Mouse (Mus musculus): ENCODE results near the gene Cd52. TPM values are rescaled to one million over a fixed set of nuclear protein-coding genes. Genes with fewer than 3 reads are reported as not detected.

Gene Cd52
- polyA plus RNA-seq, 1 experiment, result 307 TPM

DNA sequence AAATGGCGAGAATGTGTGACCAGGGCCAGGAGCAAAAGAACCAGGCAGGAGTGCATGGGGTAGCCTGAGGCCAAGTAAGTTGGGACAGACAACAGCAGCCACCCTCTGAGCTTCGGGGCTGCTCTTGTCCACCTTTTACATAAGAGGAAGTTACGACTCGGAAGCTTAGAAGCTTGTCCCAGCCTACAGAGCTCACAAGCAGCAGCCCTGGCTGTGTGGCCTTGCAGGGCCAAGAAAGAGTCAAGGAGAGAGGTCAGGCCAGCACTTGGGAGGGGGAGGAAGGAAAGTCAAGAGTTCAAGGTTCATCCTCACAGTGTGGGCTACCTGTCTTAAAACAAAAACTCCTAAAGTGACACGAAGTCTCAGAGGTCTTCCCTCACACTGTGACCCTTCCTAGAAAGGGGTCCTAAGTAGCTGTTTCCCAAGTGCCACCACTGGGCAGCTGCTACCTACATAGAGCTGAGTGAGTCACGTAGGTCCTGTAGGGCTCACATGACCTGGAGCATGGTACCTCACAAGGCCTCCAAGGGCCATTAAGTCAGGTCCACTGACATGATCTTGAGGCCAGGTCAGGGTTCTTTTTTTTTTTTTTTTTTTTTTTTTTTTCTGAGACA lies 25.4 kb upstream of the Cd52 start:
- peaks cover 46% of the 10 kb centered on the region for H3K36me3 ChIP-seq (replicated peaks; ENCODE audit: low read length)
- H3K4me1 ChIP-seq, result peaks cover 100% of the 10 kb centered on the region
- peak overlapping the region; percentile 53 for H3K4me3 ChIP-seq (replicated peaks)
- H3K9me3 ChIP-seq, result no peaks in the 10 kb centered on the region
- TF ChIP-seq FLI1 (IDR thresholded peaks at IDR 0.05; ENCODE audit: low read length) (no peak), GATA1 (IDR thresholded peaks at IDR 0.05; ENCODE audit: borderline replicate concordance, low read length) (no peak)
- H3K27me3 ChIP-seq (replicated peaks), result no peaks in the 10 kb centered on the region

DNA sequence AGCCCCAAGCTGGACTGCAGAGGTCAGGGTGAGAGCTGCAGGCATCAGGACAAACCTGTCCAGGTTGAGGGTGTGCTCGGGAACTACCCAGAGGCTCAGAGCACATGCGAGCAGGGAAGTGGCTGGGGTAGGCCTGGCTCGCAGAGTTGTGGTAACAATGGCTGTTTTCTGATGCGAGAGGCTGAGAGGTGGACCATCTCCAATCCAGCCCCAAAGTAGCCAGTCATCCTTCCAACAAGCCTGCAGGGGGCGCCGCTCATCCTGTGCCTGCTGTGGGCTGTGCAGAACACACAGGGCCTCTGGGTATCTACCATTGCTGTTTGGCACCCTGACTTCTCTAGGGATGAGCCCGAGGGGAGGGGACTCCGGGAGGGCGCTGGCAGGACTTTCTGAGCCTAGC lies 24.8 kb upstream of the Cd52 start:
- TF ChIP-seq GATA1 (IDR thresholded peaks at IDR 0.05; ENCODE audit: borderline replicate concordance, low read length) (no peak), FLI1 (IDR thresholded peaks at IDR 0.05; ENCODE audit: low read length) (no peak)

DNA sequence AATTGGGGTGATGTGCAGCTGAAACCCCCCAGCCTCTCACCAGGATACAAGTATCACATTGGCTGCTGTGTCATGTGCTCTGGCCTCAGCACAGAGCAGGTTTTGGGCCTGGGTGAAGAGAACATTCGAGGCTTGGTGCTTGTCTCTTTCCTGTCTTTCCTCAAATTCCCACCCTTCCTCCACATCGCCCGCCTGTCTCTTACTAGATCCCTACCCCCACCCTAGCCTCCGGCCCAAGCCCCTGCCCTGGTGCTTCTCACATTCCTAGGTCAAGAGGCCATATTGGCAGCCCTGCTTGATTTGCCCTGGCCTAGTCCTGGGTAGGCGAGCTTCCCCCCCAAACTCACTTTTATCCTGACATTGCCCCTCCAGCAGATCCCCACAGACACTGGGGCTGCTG lies 24.2 kb upstream of the Cd52 start:
- peak overlapping the region; percentile 69 for H3K4me3 ChIP-seq (replicated peaks)
- H3K4me1 ChIP-seq, result peaks cover 100% of the 10 kb centered on the region
- no peaks in the 10 kb centered on the region for H3K27me3 ChIP-seq (replicated peaks)
- H3K36me3 ChIP-seq (replicated peaks; ENCODE audit: low read length), result peaks cover 42% of the 10 kb centered on the region
- TF ChIP-seq GATA1 (IDR thresholded peaks at IDR 0.05; ENCODE audit: borderline replicate concordance, low read length) (no peak), FLI1 (IDR thresholded peaks at IDR 0.05; ENCODE audit: low read length) (no peak)
- no peaks in the 10 kb centered on the region for H3K9me3 ChIP-seq

More for the DNA sequence above, 24.8 kb upstream of the Cd52 start:
- Histone ChIP-seq H3K4me1 (peaks cover 100% of the 10 kb centered on the region), H3K27me3 (replicated peaks) (no peaks in the 10 kb centered on the region), H3K36me3 (replicated peaks; ENCODE audit: low read length) (peaks cover 44% of the 10 kb centered on the region), H3K4me3 (replicated peaks) (peak overlapping the region; percentile 69), H3K9me3 (no peaks in the 10 kb centered on the region)

DNA sequence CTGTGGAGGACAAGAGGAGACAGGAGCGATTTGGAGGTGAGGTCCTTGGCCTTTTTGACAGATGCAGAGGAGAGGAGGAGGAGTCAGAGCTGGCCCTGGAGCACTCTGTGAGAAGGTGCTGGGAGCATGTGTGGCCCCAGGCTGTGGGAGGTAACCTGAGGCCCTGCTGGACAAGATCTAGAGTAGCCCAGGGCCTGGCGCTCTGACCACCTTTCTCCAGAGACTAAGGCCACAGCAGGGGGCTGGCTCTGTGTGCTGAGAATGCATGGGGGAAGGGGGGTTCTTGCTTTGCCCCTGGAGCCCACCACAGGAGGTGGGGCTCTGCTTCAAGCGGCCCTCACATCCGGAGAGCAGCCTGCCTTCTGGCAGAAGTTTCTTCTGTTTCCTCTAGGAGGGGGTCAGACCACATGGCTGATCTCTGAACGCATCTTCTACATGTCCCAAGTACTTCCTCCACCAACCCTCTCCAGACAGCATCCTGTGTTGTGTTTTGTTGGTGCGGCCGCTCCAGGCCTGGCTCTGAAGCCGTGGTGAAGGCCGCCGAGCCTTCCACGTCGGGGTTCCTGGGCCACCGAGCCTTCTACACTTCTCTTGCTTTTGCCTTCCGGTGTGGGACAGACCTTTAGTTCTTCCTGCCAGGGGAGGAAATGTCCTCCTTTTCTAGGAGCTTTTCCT lies 23.4 kb upstream of the Cd52 start:
- Histone ChIP-seq H3K36me3 (replicated peaks; ENCODE audit: low read length) (peaks cover 36% of the 10 kb centered on the region), H3K4me1 (peaks cover 100% of the 10 kb centered on the region), H3K4me3 (replicated peaks) (peak overlapping the region; percentile 68), H3K9me3 (no peaks in the 10 kb centered on the region), H3K27me3 (replicated peaks) (no peaks in the 10 kb centered on the region)
- TF ChIP-seq GATA1 (IDR thresholded peaks at IDR 0.05; ENCODE audit: borderline replicate concordance, low read length), result no peak
- TF ChIP-seq FLI1 (IDR thresholded peaks at IDR 0.05; ENCODE audit: low read length), result no peak

DNA sequence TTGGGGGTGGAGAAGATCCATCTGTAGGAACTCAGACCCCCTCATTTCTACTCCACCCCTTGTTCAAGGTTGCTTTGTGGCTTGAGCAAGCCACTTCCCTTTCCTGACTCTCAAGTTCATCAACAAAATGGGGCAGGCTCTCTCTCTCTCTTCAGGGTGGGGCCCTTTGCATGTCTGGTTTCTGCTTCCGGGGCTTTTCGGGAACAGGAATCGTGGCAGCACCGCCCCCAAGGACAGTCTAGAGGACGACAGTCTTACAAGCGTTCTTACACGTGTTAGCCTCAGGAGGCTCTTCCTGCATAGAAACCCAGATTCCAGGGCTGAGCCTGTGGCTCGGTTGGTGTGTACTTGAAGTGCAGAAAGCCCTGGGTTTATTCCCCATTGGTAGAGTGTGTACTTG lies 22.1 kb upstream of the Cd52 start:
- H3K4me3 ChIP-seq (replicated peaks), result no peak overlapping the region
- no peaks in the 10 kb centered on the region for H3K27me3 ChIP-seq (replicated peaks)
- peaks cover 100% of the 10 kb centered on the region for H3K4me1 ChIP-seq
- H3K9me3 ChIP-seq, result no peaks in the 10 kb centered on the region
- peaks cover 40% of the 10 kb centered on the region for H3K36me3 ChIP-seq (replicated peaks; ENCODE audit: low read length)
- TF ChIP-seq FLI1 (IDR thresholded peaks at IDR 0.05; ENCODE audit: low read length) (no peak), GATA1 (IDR thresholded peaks at IDR 0.05; ENCODE audit: borderline replicate concordance, low read length) (no peak)

DNA sequence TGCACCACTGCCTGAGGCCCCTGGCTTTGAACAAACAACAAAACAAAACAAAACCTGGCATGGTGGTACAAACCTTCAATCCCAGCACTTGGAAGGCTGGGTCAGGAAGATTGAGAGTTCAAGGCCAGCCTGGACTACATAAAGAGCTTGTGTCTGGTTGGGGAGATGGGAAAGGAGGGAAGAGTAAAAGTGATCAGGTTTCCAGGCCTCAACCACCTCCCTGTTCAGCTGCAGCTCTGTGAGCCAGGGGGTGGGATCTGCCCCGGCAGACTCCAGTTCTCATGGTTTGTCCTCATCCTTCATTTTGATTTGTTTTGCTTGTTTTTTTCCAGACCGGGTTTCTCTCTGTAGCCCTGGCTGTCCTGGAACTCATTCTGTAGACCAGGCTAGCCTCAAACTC lies 21.6 kb upstream of the Cd52 start:
- no peaks in the 10 kb centered on the region for H3K9me3 ChIP-seq
- H3K36me3 ChIP-seq (replicated peaks; ENCODE audit: low read length), result peaks cover 44% of the 10 kb centered on the region
- peaks cover 100% of the 10 kb centered on the region for H3K4me1 ChIP-seq
- H3K27me3 ChIP-seq (replicated peaks), result no peaks in the 10 kb centered on the region
- H3K4me3 ChIP-seq (replicated peaks), result no peak overlapping the region
- TF ChIP-seq FLI1 (IDR thresholded peaks at IDR 0.05; ENCODE audit: low read length) (no peak), GATA1 (IDR thresholded peaks at IDR 0.05; ENCODE audit: borderline replicate concordance, low read length) (no peak)

DNA sequence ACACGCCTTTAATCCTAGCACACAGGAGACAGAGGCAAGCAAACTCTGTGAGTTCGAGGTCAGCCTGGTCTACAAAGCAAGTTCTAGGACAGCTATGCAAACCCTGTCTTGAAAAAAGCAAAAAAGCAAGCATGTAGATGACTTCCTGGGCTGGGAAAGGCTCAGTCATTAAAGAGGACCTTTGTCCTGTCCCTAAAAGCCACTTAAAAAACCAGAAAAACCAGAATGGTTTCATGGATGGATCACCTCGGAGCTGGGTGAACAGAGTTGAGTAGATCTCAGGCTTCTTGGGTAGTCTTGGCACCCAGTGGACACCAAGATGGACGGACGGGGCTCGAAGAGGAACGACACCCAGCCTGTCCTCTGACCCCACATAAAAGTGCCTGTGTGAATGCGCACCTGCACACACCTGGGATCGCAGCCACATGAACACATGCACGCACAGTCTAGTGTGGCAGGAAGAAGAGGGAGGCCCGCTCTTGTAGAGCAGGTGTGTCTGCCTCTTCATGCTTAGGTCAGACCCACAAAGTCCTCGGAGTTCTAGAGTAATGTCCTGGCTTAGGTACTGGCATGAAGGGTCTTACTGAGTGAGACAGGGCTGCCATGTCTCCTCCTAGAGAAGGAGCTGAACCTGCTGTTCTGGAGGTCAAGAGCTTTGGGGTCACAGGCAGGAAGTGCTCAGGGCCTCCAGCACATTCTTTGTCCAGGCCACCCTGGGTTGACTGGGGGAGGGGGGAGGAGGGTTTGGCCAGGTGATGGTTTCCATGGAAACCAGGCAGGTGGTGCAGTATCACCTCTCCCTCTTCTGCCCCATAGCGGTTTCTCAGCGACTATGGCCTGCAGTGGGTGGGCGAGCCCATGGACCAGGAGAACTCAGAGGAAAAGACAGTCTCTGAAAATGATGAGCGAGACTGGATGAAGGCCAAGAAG lies 20.6 kb upstream of the Cd52 start:
- Histone ChIP-seq H3K36me3 (replicated peaks; ENCODE audit: low read length) (peaks cover 46% of the 10 kb centered on the region), H3K4me3 (replicated peaks) (peak overlapping the region; percentile 15), H3K9me3 (no peaks in the 10 kb centered on the region), H3K27me3 (replicated peaks) (no peaks in the 10 kb centered on the region), H3K4me1 (peaks cover 100% of the 10 kb centered on the region)
- no peak for TF ChIP-seq GATA1 (IDR thresholded peaks at IDR 0.05; ENCODE audit: borderline replicate concordance, low read length)
- TF ChIP-seq FLI1 (IDR thresholded peaks at IDR 0.05; ENCODE audit: low read length), result no peak

DNA sequence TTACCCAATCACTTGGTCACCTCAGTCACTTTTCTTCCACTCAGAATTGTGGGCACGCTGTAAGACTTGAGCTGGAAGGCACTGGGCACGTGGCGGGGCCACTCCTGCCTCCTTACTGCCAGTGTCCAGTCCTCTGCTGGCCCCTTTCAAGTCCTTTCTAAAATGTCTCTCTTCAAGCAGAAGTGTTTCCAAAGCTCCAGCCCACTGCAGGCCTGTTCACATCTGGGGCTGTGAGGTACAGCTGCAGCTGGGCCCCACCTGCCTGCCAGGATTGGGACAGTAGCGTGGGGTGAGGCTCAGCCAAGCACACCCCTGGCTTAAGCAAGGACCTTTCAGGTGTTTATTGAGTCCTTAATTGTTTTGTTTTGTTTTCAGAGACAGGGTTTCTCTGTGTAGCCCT lies 19.2 kb upstream of the Cd52 start:
- peaks cover 53% of the 10 kb centered on the region for H3K36me3 ChIP-seq (replicated peaks; ENCODE audit: low read length)
- no peak for TF ChIP-seq FLI1 (IDR thresholded peaks at IDR 0.05; ENCODE audit: low read length)
- no peak for TF ChIP-seq GATA1 (IDR thresholded peaks at IDR 0.05; ENCODE audit: borderline replicate concordance, low read length)
- peaks cover 100% of the 10 kb centered on the region for H3K4me1 ChIP-seq
- H3K27me3 ChIP-seq (replicated peaks), result no peaks in the 10 kb centered on the region
- no peaks in the 10 kb centered on the region for H3K9me3 ChIP-seq
- peak overlapping the region; percentile 73 for H3K4me3 ChIP-seq (replicated peaks)

DNA sequence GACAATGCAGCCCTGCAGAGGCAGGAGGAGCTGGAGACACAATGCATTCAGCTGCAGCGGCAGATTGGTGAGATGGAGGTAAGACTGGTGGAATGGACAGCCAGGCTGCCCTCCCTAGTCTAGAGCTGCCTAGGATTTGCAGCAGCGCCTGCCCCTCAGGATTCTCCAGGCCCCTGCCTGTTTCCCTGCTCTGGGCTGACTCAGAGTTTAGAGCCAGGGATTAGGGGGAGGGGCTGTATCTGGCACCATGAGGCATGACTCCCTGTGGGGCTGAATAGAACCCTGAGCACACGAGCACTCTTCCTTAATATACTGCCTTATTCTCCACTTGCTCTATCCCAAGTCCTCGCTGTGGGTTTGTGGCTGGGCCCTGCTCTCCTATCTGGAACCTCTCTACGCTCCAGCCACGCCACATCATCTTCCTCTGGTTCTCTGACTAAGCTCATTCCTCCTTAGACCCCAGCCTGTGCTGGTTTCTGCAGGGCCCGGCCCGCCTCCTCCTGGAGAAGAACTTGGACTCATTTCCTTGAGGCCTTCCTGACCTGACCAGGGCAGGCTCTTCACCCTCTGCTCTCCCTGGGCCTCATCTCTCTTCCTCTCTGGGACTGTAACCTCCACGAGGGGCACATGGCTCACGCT lies 18.6 kb upstream of the Cd52 start:
- TF ChIP-seq GATA1 (IDR thresholded peaks at IDR 0.05; ENCODE audit: borderline replicate concordance, low read length), result no peak
- no peak for TF ChIP-seq FLI1 (IDR thresholded peaks at IDR 0.05; ENCODE audit: low read length)
- Histone ChIP-seq H3K4me3 (replicated peaks) (peak overlapping the region; percentile 85), H3K9me3 (no peaks in the 10 kb centered on the region), H3K27me3 (replicated peaks) (no peaks in the 10 kb centered on the region), H3K36me3 (replicated peaks; ENCODE audit: low read length) (peaks cover 55% of the 10 kb centered on the region), H3K4me1 (peaks cover 100% of the 10 kb centered on the region)

All from megakaryocyte, embryonic 14.5 days (primary cell).